Mouse (Mus musculus) intestine, embryonic 14.5 days (tissue): ENCODE measurements around the gene Wdr74. TPM values are rescaled to one million over a fixed set of nuclear protein-coding genes. Genes with fewer than 3 reads are reported as not detected.

ENCODE experiments used
- ATAC-seq: fragments of 200-750 bp; cut with Nextera tagmentation; replicated peaks from 2 replicates; pipeline ENCODE4 v1.8.0; 2017; ENCODE audit warnings: low read depth, moderate number of reproducible peaks, moderate TSS enrichment, moderate library complexity; ENCODE audit not compliant: low FRiP score, low TSS enrichment
- DNase-seq: peaks from one replicate; pipeline ENCODE4 v3.0.0-alpha.2; 2018; ENCODE audit warnings: low spot score
- H3K27ac ChIP-seq: fragments of 300-500 bp; sonication (generic); 2 replicates; pipeline ENCODE4 v1.5.1; 2014; ENCODE audit warnings: low read depth, mild to moderate bottlenecking, control low read depth
- H3K27me3 ChIP-seq: fragments of 300-500 bp; sonication (generic); replicated peaks from 2 replicates; pipeline ENCODE4 v1.6.1; 2014; ENCODE audit warnings: low read length, control low read depth; ENCODE audit not compliant: control insufficient read depth, insufficient read depth
- H3K36me3 ChIP-seq: fragments of 300-500 bp; sonication (generic); 2 replicates; pipeline ENCODE4 v1.6.1; 2014; ENCODE audit warnings: low read length, control low read depth; ENCODE audit not compliant: control insufficient read depth, insufficient read depth
- H3K4me1 ChIP-seq: fragments of 300-500 bp; sonication (generic); replicated peaks from 2 replicates; pipeline ENCODE4 v1.6.1; 2014; ENCODE audit warnings: low read length, control low read depth, mixed read lengths; ENCODE audit not compliant: control insufficient read depth, insufficient read depth
- H3K4me2 ChIP-seq: fragments of 300-500 bp; sonication (generic); 2 replicates; pipeline ENCODE4 v1.6.1; 2014; ENCODE audit warnings: low read length
- H3K4me3 ChIP-seq: fragments of 300-500 bp; sonication (generic); 2 replicates; pipeline ENCODE4 v1.5.1; 2014; ENCODE audit warnings: low read depth, low read length, control low read depth, mixed read lengths
- H3K9ac ChIP-seq: fragments of 300-500 bp; sonication (generic); 2 replicates; pipeline ENCODE4 v1.6.1; 2014; ENCODE audit warnings: mild to moderate bottlenecking, low read length
- H3K9me3 ChIP-seq: fragments of 300-500 bp; sonication (generic); 2 replicates; pipeline ENCODE4 v1.6.1; 2016; ENCODE audit warnings: low read length, control low read depth; ENCODE audit not compliant: control insufficient read depth
- WGBS: fragments of 180-500 bp; shearing (Covaris S2); extraction: QIAGEN DNeasy Blood & Tissue Kit; methylation state at CpG from one replicate; pipeline ENCODE4 v1.1.7; 2014; 5-methylcytosine and 5-hydroxymethylcytosine counted together
- microRNA-seq: library from miRNA; unstranded; fragments of <30 nt; microRNA quantifications from one replicate; pipeline ENCODE4, GENCODE M21; 2016
- polyA plus RNA-seq: library from polyadenylated mRNA; unstranded; fragments of >200 nt; fragmentation: Nextera tagmentation; extraction: Ambion mirVana; gene quantifications from 2 replicates; pipeline ENCODE4 v1.2.1, GENCODE M21; 2014

Wdr74 gene
- polyA plus RNA-seq, 1 experiment from 2014 or later, result 97.8 TPM

GRCm38 (mm10) chr19:8789171-8789570, 53.5 kb downstream of the Wdr74 start:
- WGBS, result 63% methylated on average over 1 of the region's 1 CpGs
- peaks cover 4% of the 10 kb centered on the region; the same call in 1 of the 2 replicates for H3K4me1 ChIP-seq
- H3K36me3 ChIP-seq, result peaks cover 19% of the 10 kb centered on the region
- H3K27ac ChIP-seq, result no peak overlapping the region
- H3K4me3 ChIP-seq, result no peak overlapping the region
- no peaks in the 10 kb centered on the region for H3K9me3 ChIP-seq
- DNase-seq, result no peak
- no peaks in the 10 kb centered on the region for H3K27me3 ChIP-seq
- H3K4me2 ChIP-seq, result no peak overlapping the region
- no peak for ATAC-seq
- no peak overlapping the region for H3K9ac ChIP-seq

- H3K4me1 ChIP-seq, result peaks cover 4% of the 10 kb centered on the region; the same call in 1 of the 2 replicates
- H3K4me2 ChIP-seq, result no peak overlapping the region
- H3K9me3 ChIP-seq, result no peaks in the 10 kb centered on the region
- WGBS, result 80% methylated on average over 7 of the region's 7 CpGs
- DNase-seq (no peak), ATAC-seq (no peak)
- peaks cover 29% of the 10 kb centered on the region for H3K36me3 ChIP-seq
- no peaks in the 10 kb centered on the region for H3K27me3 ChIP-seq
- H3K27ac ChIP-seq, result no peak overlapping the region
- H3K4me3 ChIP-seq, result no peak overlapping the region
- H3K9ac ChIP-seq, result no peak overlapping the region
Measured at GRCm38 (mm10) chr19:8790171-8790570, 54.5 kb downstream of the Wdr74 start.

Small RNAs within 50 kb of the gene (microRNA-seq; reads per million reads assigned to microRNA genes)
- gene Mir6992, result not detected

Other genes starting within 250 kb of the Wdr74 start
- gene Slc22a8, start 144.6 kb upstream of the Wdr74 start, polyA plus RNA-seq, result 0.05 TPM in 2 replicates
- gene Slc22a6, start 117.8 kb upstream of the Wdr74 start, polyA plus RNA-seq, result not detected in 2 replicates
- gene Chrm1, start 72.0 kb upstream of the Wdr74 start, polyA plus RNA-seq, result 0.26 and 0.44 TPM in 2 replicates
- 121 and 126 TPM in 2 replicates for gene Slc3a2, start 12.5 kb upstream of the Wdr74 start, polyA plus RNA-seq
- 0.90 and 1.3 TPM in 2 replicates for gene 1700092M07Rik, start 4.9 kb downstream of the Wdr74 start, polyA plus RNA-seq
- gene Stx5a, start 5.6 kb downstream of the Wdr74 start, polyA plus RNA-seq, result 114 and 132 TPM in 2 replicates
- 168 and 172 TPM in 2 replicates for gene Nxf1, start 21.2 kb downstream of the Wdr74 start, polyA plus RNA-seq
- 170 and 196 TPM in 2 replicates for gene Tmem223, start 35.2 kb downstream of the Wdr74 start, polyA plus RNA-seq
- 92.6 and 96.6 TPM in 2 replicates for gene Tmem179b, start 38.6 kb downstream of the Wdr74 start, polyA plus RNA-seq
- gene Taf6l, start 50.6 kb downstream of the Wdr74 start, polyA plus RNA-seq, result 17.2 and 18.9 TPM in 2 replicates
- gene Polr2g, start 62.8 kb downstream of the Wdr74 start, polyA plus RNA-seq, result 148 and 151 TPM in 2 replicates
- 4.2 and 4.3 TPM in 2 replicates for gene Zbtb3, start 66.7 kb downstream of the Wdr74 start, polyA plus RNA-seq
- 38.5 and 48.4 TPM in 2 replicates for gene Ttc9c, start 83.5 kb downstream of the Wdr74 start, polyA plus RNA-seq
- gene Hnrnpul2, start 84.2 kb downstream of the Wdr74 start, polyA plus RNA-seq, result 6.5 and 7.7 TPM in 2 replicates
- gene AC129217.1, start 93.9 kb downstream of the Wdr74 start, polyA plus RNA-seq, result not detected in 2 replicates
- 39.6 and 40.9 TPM in 2 replicates for gene Bscl2, start 101.6 kb downstream of the Wdr74 start, polyA plus RNA-seq
- 23.7 and 25.2 TPM in 2 replicates for gene Gng3, start 103.4 kb downstream of the Wdr74 start, polyA plus RNA-seq
- 1.4 TPM in 2 replicates for gene Lrrn4cl, start 114.9 kb downstream of the Wdr74 start, polyA plus RNA-seq
- 162 and 166 TPM in 2 replicates for gene Ubxn1, start 135.7 kb downstream of the Wdr74 start, polyA plus RNA-seq
- 57.1 and 63.9 TPM in 2 replicates for gene Uqcc3, start 145.1 kb downstream of the Wdr74 start, polyA plus RNA-seq
- gene Lbhd1, start 147.9 kb downstream of the Wdr74 start, polyA plus RNA-seq, result 78.6 and 79.2 TPM in 2 replicates
- not detected in 2 replicates for gene Gm49403, start 148.1 kb downstream of the Wdr74 start, polyA plus RNA-seq
- gene 1810009A15Rik, start 153.0 kb downstream of the Wdr74 start, polyA plus RNA-seq, result 92.8 and 95.9 TPM in 2 replicates
- not detected in 2 replicates for gene Gm49416, start 153.1 kb downstream of the Wdr74 start, polyA plus RNA-seq
- gene Ints5, start 157.2 kb downstream of the Wdr74 start, polyA plus RNA-seq, result 37.5 and 44.5 TPM in 2 replicates
- 89.8 and 96.4 TPM in 2 replicates for gene Ganab, start 162.2 kb downstream of the Wdr74 start, polyA plus RNA-seq
- gene B3gat3, start 184.5 kb downstream of the Wdr74 start, polyA plus RNA-seq, result 35.7 and 36.9 TPM in 2 replicates
- 1.1 and 1.8 TPM in 2 replicates for gene Rom1, start 193.5 kb downstream of the Wdr74 start, polyA plus RNA-seq
- gene Eml3, start 193.7 kb downstream of the Wdr74 start, polyA plus RNA-seq, result 16.8 and 18.4 TPM in 2 replicates
- gene Mta2, start 206.0 kb downstream of the Wdr74 start, polyA plus RNA-seq, result 40.3 and 40.7 TPM in 2 replicates
- gene Tut1, start 218.0 kb downstream of the Wdr74 start, polyA plus RNA-seq, result 33.3 and 33.5 TPM in 2 replicates
- 501 and 531 TPM in 2 replicates for gene Eef1g, start 231.2 kb downstream of the Wdr74 start, polyA plus RNA-seq